ENCODE assay signal across 1 mouse cellular context in genomic region chr19:18670608-18671007, GRCm38 (mm10).
TF ChIP-seq lines count a peak whose summit lies in the region.

Gene Carnmt1 (plus strand): TSS chr19:18670764.

TF ChIP-seq in CH12.LX, 34 proteins besides CTCF, POLR2A, EP300 and RAD21 (continued from another document):
- TF ChIP-seq ELF1 (IDR thresholded peaks at IDR 0.05; ENCODE audit: low read depth, low read length) (peak; percentile 86), ETS1 (conservative IDR thresholded peaks at IDR 0.05; ENCODE audit: low read depth, low read length) (no peak), JUN (IDR thresholded peaks at IDR 0.05; ENCODE audit: insufficient read depth, low read depth, low read length) (no peak), GABPA (IDR thresholded peaks at IDR 0.05; ENCODE audit: insufficient replicate concordance, low read depth, low read length) (no peak), IRF4 (IDR thresholded peaks at IDR 0.05; ENCODE audit: low read depth, low read length) (no peak), MXI1 (IDR thresholded peaks at IDR 0.05; ENCODE audit: low read depth, low read length) (no peak), SIN3A (IDR thresholded peaks at IDR 0.05; ENCODE audit: low read length) (no peak), MYC (IDR thresholded peaks at IDR 0.05; ENCODE audit: low read depth, low read length) (no peak), CHD2 (IDR thresholded peaks at IDR 0.05; ENCODE audit: low read length) (no peak), CHD1 (IDR thresholded peaks at IDR 0.05; ENCODE audit: low read depth, low read length) (no peak)
